Mouse (Mus musculus): ENCODE measurements around the gene Tsku. TPM values are rescaled to one million over a fixed set of nuclear protein-coding genes. Genes with fewer than 3 reads are reported as not detected.

Gene Tsku
- polyA plus RNA-seq (2012; ENCODE audit: insufficient read depth, low replicate concordance), result 1.2 TPM in 1 of 2 replicates, not detected in the other

DNA sequence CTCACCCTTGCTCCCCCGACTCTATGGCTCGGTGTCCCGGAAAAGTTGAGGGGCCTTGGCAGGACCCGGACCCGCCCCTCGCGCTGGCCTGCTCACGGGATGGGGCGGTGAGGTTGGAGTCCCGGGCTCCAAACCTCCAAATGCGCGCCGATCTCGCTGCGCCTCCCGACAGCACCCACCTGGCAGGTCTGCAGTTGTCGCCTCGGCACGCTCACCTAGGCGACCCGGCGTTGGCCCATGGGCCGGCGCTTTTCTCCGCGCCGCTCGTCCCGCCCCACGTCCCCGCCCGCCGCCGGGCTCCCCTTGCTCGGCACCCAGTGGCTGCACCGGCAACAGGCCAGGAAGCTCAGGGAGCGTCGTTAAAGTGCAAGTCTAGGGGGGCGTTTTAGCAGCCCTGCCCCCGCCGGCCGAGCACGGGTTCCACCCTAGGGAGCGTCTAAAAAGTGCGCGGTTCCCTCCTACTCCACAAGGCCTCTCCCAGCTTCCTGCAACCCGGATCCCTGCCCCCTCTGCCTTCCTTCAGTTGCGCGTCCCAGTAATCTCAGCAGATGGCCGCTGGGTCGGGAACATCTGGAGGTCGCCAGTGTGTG lies at the start of gene Tsku:
Gene Tsku, minus strand, starts transcription at position 266 of the 590 bp plus-strand sequence.
- peaks cover 20% of the 10 kb centered on the region for H3K9me3 ChIP-seq
- no peaks in the 10 kb centered on the region for H3K36me3 ChIP-seq (replicated peaks; ENCODE audit: low read length)

DNA sequence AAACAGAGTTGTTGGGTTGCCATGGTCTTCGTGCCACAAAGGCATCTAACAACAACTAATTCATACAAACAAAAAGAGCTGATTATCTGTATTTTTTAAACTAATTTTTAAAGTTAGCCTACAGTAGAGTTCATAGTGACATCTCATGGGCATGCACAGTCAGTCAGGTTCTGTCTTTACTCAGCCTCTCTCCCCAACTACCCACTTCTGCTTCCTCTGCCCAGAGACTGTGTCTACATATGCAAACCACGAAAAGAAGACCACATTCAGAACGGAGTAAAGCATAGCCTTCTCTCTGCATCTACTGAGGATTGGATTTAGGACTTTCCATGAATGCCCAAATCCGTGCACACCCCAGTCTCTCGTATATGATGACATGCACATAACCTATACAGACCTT lies 46.5 kb upstream of the Tsku start:
- no peaks in the 10 kb centered on the region for H3K36me3 ChIP-seq (replicated peaks; ENCODE audit: low read length)
- H3K4me1 ChIP-seq, result no peaks in the 10 kb centered on the region; the same call in 1 of the 2 replicates
- H3K27me3 ChIP-seq (replicated peaks), result peaks cover 44% of the 10 kb centered on the region
- no peaks in the 10 kb centered on the region for H3K9me3 ChIP-seq
- TF ChIP-seq GATA1 (IDR thresholded peaks at IDR 0.05; ENCODE audit: borderline replicate concordance, low read length), result no peak
- TF ChIP-seq FLI1 (IDR thresholded peaks at IDR 0.05; ENCODE audit: low read length), result no peak
- no peak overlapping the region for H3K4me3 ChIP-seq (replicated peaks)

More for the DNA sequence above, at the start of gene Tsku:
- Histone ChIP-seq H3K4me3 (replicated peaks) (peak within 1 kb of the TSS; percentile 89), H3K4me1 (peaks cover 19% of the 10 kb centered on the region), H3K27me3 (replicated peaks) (peaks cover 85% of the 10 kb centered on the region)
- TF ChIP-seq FLI1 (IDR thresholded peaks at IDR 0.05; ENCODE audit: low read length) (no peak), GATA1 (IDR thresholded peaks at IDR 0.05; ENCODE audit: borderline replicate concordance, low read length) (no peak)

DNA sequence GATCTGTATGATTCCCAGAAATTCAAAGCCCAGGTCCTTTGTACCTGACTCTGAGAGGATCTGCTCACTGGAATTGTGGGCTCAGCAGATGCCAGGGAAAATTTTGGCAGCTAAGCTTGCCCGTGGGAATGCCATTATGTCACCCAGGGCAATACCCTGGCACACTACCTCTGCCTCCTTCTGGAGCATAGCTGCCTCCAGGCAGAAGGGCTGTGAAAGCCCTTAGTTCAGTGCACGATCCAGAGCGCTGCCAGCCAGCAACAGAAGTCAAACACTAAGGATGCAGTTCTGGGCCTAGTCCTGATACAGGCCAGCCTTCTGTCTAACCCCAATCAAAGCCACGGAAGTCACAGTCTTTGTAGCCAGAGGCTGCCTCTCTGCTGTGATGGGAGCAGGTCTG lies 42.9 kb upstream of the Tsku start:
- H3K4me1 ChIP-seq, result no peaks in the 10 kb centered on the region; the same call in 1 of the 2 replicates

DNA sequence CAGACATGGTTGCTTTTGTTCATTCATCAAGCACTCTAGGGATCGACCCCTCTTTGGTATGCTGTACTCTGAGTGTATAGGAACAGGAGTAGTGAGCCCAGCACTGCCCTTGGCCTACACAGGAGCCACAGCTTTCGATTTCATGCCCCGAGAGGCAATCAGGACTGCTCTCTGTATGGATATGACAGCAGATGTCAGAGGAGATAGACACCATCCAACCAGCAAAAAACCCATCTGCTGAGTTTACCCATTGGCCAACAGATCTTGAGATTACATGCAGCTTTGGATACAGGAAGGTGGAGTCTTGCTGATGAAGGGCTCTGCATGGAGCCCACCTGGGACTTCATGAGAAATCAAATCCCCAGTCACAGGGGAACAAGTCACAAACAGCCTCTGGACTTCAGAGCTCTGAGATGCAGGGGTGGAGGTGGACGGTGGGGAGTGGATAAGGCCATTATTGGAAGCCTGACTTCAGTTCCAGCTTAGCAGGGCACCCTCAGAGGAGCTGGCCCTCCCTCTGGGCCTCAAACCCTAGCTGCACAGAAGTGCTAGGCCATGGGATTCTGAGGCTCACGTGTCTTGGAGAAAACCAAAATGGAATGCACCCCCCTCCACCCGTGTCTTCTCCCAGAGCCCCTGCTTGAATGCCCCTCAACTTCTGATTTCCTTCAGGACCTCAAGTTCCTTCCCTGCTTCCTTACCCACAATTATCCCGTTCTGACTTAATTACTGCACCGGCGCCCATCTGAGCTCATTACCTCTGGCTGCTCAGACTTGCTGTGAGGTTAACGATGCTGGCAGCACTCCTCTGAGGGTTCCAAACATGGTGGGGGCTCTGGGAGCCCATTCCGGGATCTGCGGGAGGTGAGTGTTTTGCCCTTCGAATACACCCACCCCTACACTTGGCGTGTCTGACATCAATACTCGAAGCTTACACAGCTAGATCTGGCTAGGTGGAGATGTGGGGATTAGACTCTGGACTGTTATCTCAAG lies 41.8 kb upstream of the Tsku start:
- Histone ChIP-seq H3K9me3 (no peaks in the 10 kb centered on the region), H3K4me1 (no peaks in the 10 kb centered on the region; the same call in 1 of the 2 replicates), H3K36me3 (replicated peaks; ENCODE audit: low read length) (no peaks in the 10 kb centered on the region), H3K27me3 (replicated peaks) (peaks cover 44% of the 10 kb centered on the region), H3K4me3 (replicated peaks) (no peak overlapping the region)
- TF ChIP-seq FLI1 (IDR thresholded peaks at IDR 0.05; ENCODE audit: low read length) (no peak), GATA1 (IDR thresholded peaks at IDR 0.05; ENCODE audit: borderline replicate concordance, low read length) (no peak)

More for the DNA sequence above, 42.9 kb upstream of the Tsku start:
- Histone ChIP-seq H3K9me3 (no peaks in the 10 kb centered on the region), H3K27me3 (replicated peaks) (peaks cover 44% of the 10 kb centered on the region), H3K4me3 (replicated peaks) (no peak overlapping the region), H3K36me3 (replicated peaks; ENCODE audit: low read length) (no peaks in the 10 kb centered on the region)
- TF ChIP-seq GATA1 (IDR thresholded peaks at IDR 0.05; ENCODE audit: borderline replicate concordance, low read length), result no peak
- no peak for TF ChIP-seq FLI1 (IDR thresholded peaks at IDR 0.05; ENCODE audit: low read length)

DNA sequence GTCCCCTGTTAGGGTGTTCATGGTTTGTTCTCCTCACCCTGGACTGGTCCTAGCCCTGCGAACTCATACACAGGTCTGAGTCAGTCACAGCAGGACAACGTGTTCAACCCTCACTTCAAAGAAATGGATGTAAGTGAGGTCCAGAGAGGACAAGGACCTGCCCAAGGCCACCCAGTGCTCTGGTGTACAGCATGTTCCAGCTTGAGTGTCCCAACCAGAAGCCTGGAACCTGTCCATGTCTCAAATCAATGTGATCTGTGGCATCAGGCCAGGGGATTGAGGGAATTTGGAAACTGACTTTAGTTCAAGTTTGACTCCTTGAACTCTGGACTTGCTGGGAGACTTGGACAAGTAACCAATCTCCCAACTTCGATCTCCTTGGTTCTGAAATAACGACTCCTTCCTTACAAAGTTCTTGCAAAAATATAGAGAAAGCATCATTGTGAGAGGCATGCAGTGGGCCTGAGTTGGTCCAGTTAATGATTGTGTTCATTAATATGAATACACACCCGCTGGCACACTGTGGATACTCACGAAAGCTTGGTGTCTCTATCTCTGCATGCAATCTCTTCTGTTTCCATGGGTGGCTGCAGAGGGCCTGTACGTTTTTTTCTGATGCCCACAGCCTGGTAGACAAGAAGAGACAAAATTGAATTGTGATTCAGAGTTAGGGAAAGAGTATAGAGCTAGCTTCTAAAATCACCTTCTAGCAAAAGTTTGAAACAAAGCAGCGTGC lies 31.5 kb upstream of the Tsku start:
- Histone ChIP-seq H3K36me3 (replicated peaks; ENCODE audit: low read length) (no peaks in the 10 kb centered on the region), H3K4me1 (no peaks in the 10 kb centered on the region; the same call in 1 of the 2 replicates), H3K27me3 (replicated peaks) (peaks cover 48% of the 10 kb centered on the region), H3K9me3 (peaks cover 9% of the 10 kb centered on the region), H3K4me3 (replicated peaks) (no peak overlapping the region)
- TF ChIP-seq FLI1 (IDR thresholded peaks at IDR 0.05; ENCODE audit: low read length) (no peak), GATA1 (IDR thresholded peaks at IDR 0.05; ENCODE audit: borderline replicate concordance, low read length) (no peak)

DNA sequence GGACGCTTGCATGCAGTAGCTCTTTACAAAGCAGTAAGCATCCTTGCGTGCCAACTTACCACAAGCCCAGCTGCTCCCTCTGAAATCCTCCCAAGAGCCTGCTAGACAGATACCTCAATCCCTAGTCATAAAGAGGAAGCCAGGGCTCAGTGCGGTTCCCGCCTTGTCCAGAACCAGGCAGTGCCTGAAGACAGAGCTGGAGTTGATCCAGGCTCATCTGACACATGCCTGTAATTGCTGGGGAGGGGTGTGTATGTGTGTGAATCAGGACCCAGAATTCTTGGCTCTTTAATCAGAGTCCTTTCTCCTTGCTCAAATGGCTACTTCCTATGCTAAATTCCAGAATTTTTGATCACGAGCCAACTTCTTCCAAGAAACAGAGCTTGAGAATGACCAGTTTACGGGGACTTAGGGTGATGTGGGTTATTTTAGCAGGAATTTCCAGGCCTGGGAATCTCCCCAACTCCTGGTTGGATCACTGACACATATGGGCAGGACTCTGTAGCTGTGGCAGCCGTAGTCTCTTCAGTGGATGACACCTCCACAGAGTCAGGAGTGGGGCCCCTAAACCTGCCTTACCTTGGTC lies 30.3 kb upstream of the Tsku start:
- H3K4me1 ChIP-seq, result no peaks in the 10 kb centered on the region; the same call in 1 of the 2 replicates
- H3K4me3 ChIP-seq (replicated peaks), result no peak overlapping the region
- H3K27me3 ChIP-seq (replicated peaks), result peaks cover 60% of the 10 kb centered on the region
- H3K36me3 ChIP-seq (replicated peaks; ENCODE audit: low read length), result no peaks in the 10 kb centered on the region
- no peak for TF ChIP-seq FLI1 (IDR thresholded peaks at IDR 0.05; ENCODE audit: low read length)
- TF ChIP-seq GATA1 (IDR thresholded peaks at IDR 0.05; ENCODE audit: borderline replicate concordance, low read length), result no peak
- H3K9me3 ChIP-seq, result peaks cover 9% of the 10 kb centered on the region

DNA sequence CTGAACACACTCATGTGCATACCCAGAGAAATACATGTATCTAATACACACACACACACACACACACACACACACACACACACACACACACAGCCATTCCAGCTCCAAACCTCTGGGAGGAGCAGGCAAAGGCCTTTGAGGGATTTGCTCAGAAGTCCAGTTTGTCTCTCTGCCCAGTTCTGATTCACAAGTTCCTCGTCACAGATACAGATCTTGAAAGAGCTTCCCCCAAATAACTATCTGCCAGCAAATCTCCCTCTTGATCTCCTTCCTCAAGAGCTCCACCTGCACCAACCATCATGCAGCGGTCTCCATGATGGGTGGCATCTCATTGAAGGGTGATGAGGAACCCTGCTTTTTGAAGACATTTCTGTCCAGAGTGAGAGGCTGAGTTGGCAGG lies 29.4 kb upstream of the Tsku start:
- Histone ChIP-seq H3K27me3 (replicated peaks) (peaks cover 70% of the 10 kb centered on the region), H3K4me1 (peaks cover under 1% of the 10 kb centered on the region; the same call in 1 of the 2 replicates), H3K9me3 (peaks cover 9% of the 10 kb centered on the region), H3K36me3 (replicated peaks; ENCODE audit: low read length) (no peaks in the 10 kb centered on the region), H3K4me3 (replicated peaks) (no peak overlapping the region)
- no peak for TF ChIP-seq GATA1 (IDR thresholded peaks at IDR 0.05; ENCODE audit: borderline replicate concordance, low read length)
- no peak for TF ChIP-seq FLI1 (IDR thresholded peaks at IDR 0.05; ENCODE audit: low read length)

DNA sequence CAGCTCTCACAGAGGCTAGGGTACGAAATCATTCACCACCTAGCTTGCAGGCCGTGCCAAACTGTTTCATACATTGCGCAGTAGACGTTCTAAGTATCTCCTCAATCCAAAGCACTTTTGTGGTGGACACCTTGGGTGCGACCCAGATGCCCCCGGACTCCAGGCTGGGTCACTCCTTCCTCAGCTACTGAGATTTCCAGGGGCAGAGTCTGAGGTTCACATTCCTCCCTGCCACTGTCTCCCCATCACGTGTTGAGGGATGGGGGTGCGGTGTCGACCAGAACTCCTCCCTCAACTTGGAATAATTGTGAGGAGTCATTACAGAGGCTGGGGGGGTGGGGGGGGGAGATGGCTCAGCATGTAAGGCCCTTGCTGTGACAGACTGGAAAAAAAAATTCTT lies 28.5 kb upstream of the Tsku start:
- peaks cover 7% of the 10 kb centered on the region; the same call in 1 of the 2 replicates for H3K4me1 ChIP-seq
- H3K4me3 ChIP-seq (replicated peaks), result no peak overlapping the region
- H3K27me3 ChIP-seq (replicated peaks), result peaks cover 74% of the 10 kb centered on the region
- no peaks in the 10 kb centered on the region for H3K36me3 ChIP-seq (replicated peaks; ENCODE audit: low read length)
- TF ChIP-seq FLI1 (IDR thresholded peaks at IDR 0.05; ENCODE audit: low read length) (no peak), GATA1 (IDR thresholded peaks at IDR 0.05; ENCODE audit: borderline replicate concordance, low read length) (no peak)
- H3K9me3 ChIP-seq, result peaks cover 9% of the 10 kb centered on the region

All from megakaryocyte, embryonic 14.5 days (primary cell).